Mouse (Mus musculus) heart, adult 2 months (tissue): ENCODE data around the gene Pkp1. TPM values are rescaled to one million over a fixed set of nuclear protein-coding genes. Genes with fewer than 3 reads are reported as not detected.

Experiments
- DNase-seq, 2 experiments: peaks; one replicate each; pipeline ENCODE4 v3.0.0; 2021
- H3K27ac ChIP-seq: fragments of 200-600 bp; 2 replicates; pipeline ENCODE4 v1.8.1; 2022
- H3K27me3 ChIP-seq: fragments of 200-500 bp; 2 replicates; pipeline ENCODE4 v1.6.1; 2012; ENCODE audit warnings: mild to moderate bottlenecking, low read length, inconsistent platforms, mixed read lengths; ENCODE audit not compliant: control insufficient read depth, insufficient read depth
- H3K36me3 ChIP-seq: fragments of 200-500 bp; 2 replicates; pipeline ENCODE4 v1.6.1; 2012; ENCODE audit warnings: low read length, inconsistent platforms; ENCODE audit not compliant: control insufficient read depth, insufficient read depth
- H3K4me1 ChIP-seq: fragments of 200-500 bp; 2 replicates; pipeline ENCODE4 v1.6.1; 2011; ENCODE audit warnings: low read length; ENCODE audit not compliant: control insufficient read depth, insufficient read depth
- H3K4me3 ChIP-seq: fragments of 200-600 bp; 2 replicates; pipeline ENCODE4 v1.8.1; 2022
- H3K79me2 ChIP-seq: fragments of 200-500 bp; replicated peaks from 2 replicates; pipeline ENCODE4 v1.6.1; 2012; ENCODE audit warnings: mild to moderate bottlenecking, inconsistent platforms, low read length, moderate library complexity, mixed read lengths; ENCODE audit not compliant: control insufficient read depth, insufficient read depth
- H3K9ac ChIP-seq: fragments of 200-500 bp; 2 replicates; pipeline ENCODE4 v1.6.1; 2012; ENCODE audit warnings: low read depth, mild to moderate bottlenecking, control low read depth, inconsistent platforms, low read length, mixed read lengths
- CTCF ChIP-seq: fragments of 200-600 bp; IDR thresholded peaks from 2 replicates; pipeline ENCODE4 v1.8.1; 2022; ENCODE audit warnings: antibody characterized with exemption, mild to moderate bottlenecking, moderate library complexity
- EP300 ChIP-seq: fragments of 200-500 bp; IDR thresholded peaks from 2 replicates; pipeline ENCODE4 v1.6.1; 2011; ENCODE audit warnings: low read depth, low read length, control low read depth; ENCODE audit not compliant: insufficient read depth
- POLR2A ChIP-seq: fragments of 200-500 bp; IDR thresholded peaks from 2 replicates; pipeline ENCODE4 v1.6.1; 2011; ENCODE audit warnings: mild to moderate bottlenecking, low read depth, low read length, control low read depth; ENCODE audit not compliant: insufficient read depth
- WGBS: fragments of 180-500 bp; shearing (Covaris S2); methylation state at CpG from one replicate; pipeline ENCODE4 v1.1.7; 2018; 5-methylcytosine and 5-hydroxymethylcytosine counted together
- intact Hi-C: fragments of 180-260 bp; cut with DNase I; formaldehyde crosslinking; loops from one replicate; pipeline ENCODE4 v1.15.1; 2025
- polyA plus RNA-seq: library from polyadenylated mRNA; depleted of rRNA; stranded (reverse); fragments of >200 nt; gene quantifications from 2 replicates; pipeline ENCODE4 v1.2.3, GENCODE M21; 2012
- total RNA-seq, 2 experiments: library from RNA; stranded (reverse); gene quantifications; 2 replicates each; pipeline ENCODE4 v1.2.3; 2021

Pkp1 gene
- total and polyA plus RNA-seq, 3 experiments, result 0.16 TPM; not detected in 2

DNA sequence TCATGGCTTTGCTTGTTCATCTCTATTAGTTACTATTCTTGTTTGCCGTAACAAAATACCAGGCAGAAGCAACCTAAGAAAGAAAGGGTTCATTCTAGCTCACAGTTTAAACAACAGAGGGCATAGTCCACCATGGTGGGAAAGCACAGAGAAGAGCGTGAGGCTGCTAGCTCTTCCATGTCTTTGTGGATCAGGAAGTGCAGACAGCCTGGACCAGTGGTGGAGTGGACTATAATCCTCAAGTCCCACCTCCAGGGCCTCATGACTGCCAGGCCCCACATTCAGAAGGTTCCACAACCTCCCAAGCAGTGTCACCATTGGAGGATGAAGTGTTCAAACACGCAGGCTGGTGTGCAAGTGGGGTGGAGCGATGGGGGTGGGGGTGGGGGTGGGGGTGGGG is 65.8 kb downstream of the Pkp1 start:
- H3K27ac ChIP-seq, result no peak overlapping the region
- H3K36me3 ChIP-seq, result no peaks in the 10 kb centered on the region
- no peak for DNase-seq

GRCm38 (mm10) chr1:135852044-135852756 is 66.8 kb downstream of the Pkp1 start:
- Histone ChIP-seq H3K4me3 (no peak overlapping the region), H3K4me1 (peaks cover 3% of the 10 kb centered on the region; the same call in 1 of the 2 replicates), H3K27me3 (no peaks in the 10 kb centered on the region), H3K79me2 (no peaks in the 10 kb centered on the region), H3K9ac (no peak overlapping the region), H3K27ac (no peak overlapping the region), H3K36me3 (no peaks in the 10 kb centered on the region)
- intact Hi-C loops, result no loop called here
- no peak for TF ChIP-seq EP300
- peak; percentile 44; the same call in 1 of the 2 replicates for TF ChIP-seq POLR2A
- DNase-seq, result no peak
- 42% methylated on average over 13 of the region's 13 CpGs for WGBS

More for the DNA sequence above, 65.8 kb downstream of the Pkp1 start:
- TF ChIP-seq EP300 (no peak), POLR2A (peak; percentile 48)
- Histone ChIP-seq H3K4me1 (peaks cover 2% of the 10 kb centered on the region; the same call in 1 of the 2 replicates), H3K9ac (no peak overlapping the region), H3K4me3 (no peak overlapping the region), H3K27me3 (no peaks in the 10 kb centered on the region), H3K79me2 (no peaks in the 10 kb centered on the region)
- WGBS, result 72% methylated on average over 4 of the region's 4 CpGs
- intact Hi-C loops, result no loop called here

- peak; percentile 67 for TF ChIP-seq EP300
- peak; percentile 62; the same call in 1 of the 2 replicates for TF ChIP-seq POLR2A
- TF ChIP-seq CTCF, result peak; percentile 68
- peaks cover 5% of the 10 kb centered on the region for H3K4me1 ChIP-seq
- no peaks in the 10 kb centered on the region for H3K27me3 ChIP-seq
- H3K4me3 ChIP-seq, result no peak overlapping the region
- no peaks in the 10 kb centered on the region; the same call in 1 of the 2 replicates for H3K36me3 ChIP-seq
- 0 out of 2 replicates have a peak overlapping the region, but pooled peaks have one; percentile 5 for H3K27ac ChIP-seq
- DNase-seq, result no peak
- 53% methylated on average over 12 of the region's 12 CpGs for WGBS
- intact Hi-C loops, result no loop called here
- H3K79me2 ChIP-seq, result no peaks in the 10 kb centered on the region
- H3K9ac ChIP-seq, result no peak overlapping the region
Observed at GRCm38 (mm10) chr1:135850722-135851512, 68.1 kb downstream of the Pkp1 start.

GRCm38 (mm10) chr1:135847611-135848351 is 71.2 kb downstream of the Pkp1 start:
- no peak overlapping the region for H3K9ac ChIP-seq
- DNase-seq, result peak in 1 of 2 experiments; percentile 69
- peaks cover 12% of the 10 kb centered on the region for H3K4me1 ChIP-seq
- H3K79me2 ChIP-seq, result no peaks in the 10 kb centered on the region
- no peaks in the 10 kb centered on the region for H3K27me3 ChIP-seq
- 31% methylated on average over 17 of the region's 17 CpGs for WGBS
- intact Hi-C loops, result no loop called here
- TF ChIP-seq EP300 (peak; percentile 81; the same call in 1 of the 2 replicates), POLR2A (peak; percentile 44; the same call in 1 of the 2 replicates), CTCF (no peak)
- peaks cover 5% of the 10 kb centered on the region for H3K36me3 ChIP-seq
- no peak overlapping the region for H3K4me3 ChIP-seq
- peak overlapping the region; percentile 26 for H3K27ac ChIP-seq

GRCm38 (mm10) chr1:135847139-135847562 is 71.9 kb downstream of the Pkp1 start:
- TF ChIP-seq EP300 (peak; percentile 86), CTCF (peak; percentile 68), POLR2A (no peak; the same call in 1 of the 2 replicates)
- Histone ChIP-seq H3K9ac (no peak overlapping the region), H3K4me1 (peaks cover 10% of the 10 kb centered on the region), H3K27ac (peak overlapping the region; percentile 26; the same call in 1 of the 2 replicates), H3K36me3 (peaks cover 8% of the 10 kb centered on the region), H3K79me2 (no peaks in the 10 kb centered on the region), H3K4me3 (no peak overlapping the region), H3K27me3 (no peaks in the 10 kb centered on the region)
- intact Hi-C loops, result no loop called here
- DNase-seq, result no peak
- WGBS, result 38% methylated on average over 6 of the region's 6 CpGs
